Comparison of ENCODE assay signal across 32 mouse cellular contexts in the genomic region with DNA sequence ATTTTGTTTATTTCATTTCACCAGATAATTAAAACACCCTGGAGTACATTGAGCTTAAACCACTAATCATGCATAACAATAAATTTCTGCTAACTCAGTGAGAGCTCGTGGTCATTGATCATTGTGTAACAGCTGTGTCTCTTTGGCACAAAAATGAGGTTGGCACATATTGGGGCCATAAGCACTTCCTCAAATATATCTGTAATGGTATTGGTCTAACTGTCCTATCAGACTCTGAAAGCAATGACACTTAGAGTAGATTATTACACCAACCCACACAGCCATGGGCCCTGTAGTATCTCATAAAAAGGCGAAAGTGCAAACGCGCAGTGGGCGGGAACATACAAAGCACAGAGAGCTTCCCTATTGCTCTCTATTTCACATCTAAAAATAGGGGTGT.
"Had no signal": no experiment of that assay in that cellular context is flagged by ENCODE, and none has a peak within 500 bp of the region (broad histone marks: within the 10 kb centered on the region; RNA-seq: fewer than 3 reads in every experiment).

No protein-coding gene starts in this region.

- H3K27ac ChIP-seq: limb, embryonic 10.5 days; limb, embryonic 12.5 days; limb, embryonic 13.5 days; limb, embryonic 15.5 days; liver, embryonic 12.5 days; liver, embryonic 13.5 days; liver, embryonic 14.5 days; liver, embryonic 15.5 days; lung, embryonic 15.5 days; macrophage; midbrain, embryonic 10.5 days; midbrain, embryonic 12.5 days; midbrain, embryonic 13.5 days; midbrain, embryonic 15.5 days; neural tube, embryonic 12.5 days had no signal

- H3K9me3 ChIP-seq: limb, embryonic 10.5 days; limb, embryonic 12.5 days; limb, embryonic 13.5 days; limb, embryonic 15.5 days; liver, embryonic 12.5 days; liver, embryonic 13.5 days; liver, embryonic 15.5 days; lung, embryonic 15.5 days; megakaryocyte, embryonic 14.5 days; midbrain, embryonic 10.5 days; midbrain, embryonic 12.5 days; midbrain, embryonic 13.5 days; midbrain, embryonic 15.5 days; neural tube, embryonic 12.5 days had no signal

- ATAC-seq: liver, embryonic 12.5 days; liver, postnatal 0 days; lung, postnatal 0 days; midbrain, embryonic 13.5 days; midbrain, embryonic 15.5 days; midbrain, embryonic 16.5 days had no signal

- H3K4me1 ChIP-seq: limb, embryonic 10.5 days; limb, embryonic 12.5 days; limb, embryonic 13.5 days; limb, embryonic 15.5 days; liver, embryonic 12.5 days; liver, embryonic 13.5 days; liver, embryonic 15.5 days; lung, embryonic 15.5 days; megakaryocyte, embryonic 14.5 days; midbrain, embryonic 10.5 days; midbrain, embryonic 12.5 days; midbrain, embryonic 13.5 days; midbrain, embryonic 15.5 days; neural tube, embryonic 12.5 days had no signal

- DNase-seq: left cerebral cortex, postnatal 4 days; liver; liver, embryonic 13.5 days; liver, postnatal 0 days; lung, adult 18-20 months; lung, adult 2 months; lung, embryonic 14.5 days; lung, postnatal 10 days; lung, postnatal 14 days; lung, postnatal 36 days; lung, postnatal 4 days; midbrain, embryonic 14.5 days had no signal

- H3K4me2 ChIP-seq: limb, embryonic 12.5 days; limb, embryonic 13.5 days; limb, embryonic 15.5 days; liver, embryonic 11.5 days; liver, embryonic 12.5 days; liver, embryonic 13.5 days; liver, embryonic 15.5 days; lung, embryonic 14.5 days; lung, embryonic 15.5 days; midbrain, embryonic 11.5 days; midbrain, embryonic 12.5 days; midbrain, embryonic 13.5 days; midbrain, embryonic 15.5 days; neural tube, embryonic 12.5 days had no signal

- H3K9ac ChIP-seq: limb, embryonic 12.5 days; limb, embryonic 13.5 days; limb, embryonic 15.5 days; liver, embryonic 12.5 days; liver, embryonic 13.5 days; liver, embryonic 14.5 days; liver, embryonic 15.5 days; liver, postnatal 0 days; lung, embryonic 14.5 days; lung, embryonic 15.5 days; midbrain, embryonic 12.5 days; midbrain, embryonic 13.5 days; midbrain, embryonic 15.5 days; neural tube, embryonic 12.5 days had no signal

- H3K4me3 ChIP-seq: limb, embryonic 10.5 days; limb, embryonic 12.5 days; limb, embryonic 13.5 days; limb, embryonic 15.5 days; liver, embryonic 12.5 days; liver, embryonic 13.5 days; liver, embryonic 15.5 days; lung, embryonic 15.5 days; megakaryocyte, embryonic 14.5 days; midbrain, embryonic 10.5 days; midbrain, embryonic 12.5 days; midbrain, embryonic 13.5 days; midbrain, embryonic 15.5 days; myocyte; neural tube, embryonic 12.5 days had no signal

- H3K36me3 ChIP-seq: limb, embryonic 10.5 days; limb, embryonic 12.5 days; limb, embryonic 13.5 days; limb, embryonic 15.5 days; liver, embryonic 12.5 days; liver, embryonic 13.5 days; liver, embryonic 15.5 days; lung, embryonic 15.5 days; midbrain, embryonic 10.5 days; midbrain, embryonic 12.5 days; midbrain, embryonic 15.5 days; neural tube, embryonic 12.5 days had no signal

- H3K27me3 ChIP-seq: limb, embryonic 12.5 days; limb, embryonic 13.5 days; limb, embryonic 15.5 days; liver, embryonic 12.5 days; liver, embryonic 13.5 days; liver, embryonic 15.5 days; lung, embryonic 15.5 days; megakaryocyte, embryonic 14.5 days; midbrain, embryonic 12.5 days; midbrain, embryonic 13.5 days; midbrain, embryonic 15.5 days; neural tube, embryonic 12.5 days had no signal
